In the genomic region with DNA sequence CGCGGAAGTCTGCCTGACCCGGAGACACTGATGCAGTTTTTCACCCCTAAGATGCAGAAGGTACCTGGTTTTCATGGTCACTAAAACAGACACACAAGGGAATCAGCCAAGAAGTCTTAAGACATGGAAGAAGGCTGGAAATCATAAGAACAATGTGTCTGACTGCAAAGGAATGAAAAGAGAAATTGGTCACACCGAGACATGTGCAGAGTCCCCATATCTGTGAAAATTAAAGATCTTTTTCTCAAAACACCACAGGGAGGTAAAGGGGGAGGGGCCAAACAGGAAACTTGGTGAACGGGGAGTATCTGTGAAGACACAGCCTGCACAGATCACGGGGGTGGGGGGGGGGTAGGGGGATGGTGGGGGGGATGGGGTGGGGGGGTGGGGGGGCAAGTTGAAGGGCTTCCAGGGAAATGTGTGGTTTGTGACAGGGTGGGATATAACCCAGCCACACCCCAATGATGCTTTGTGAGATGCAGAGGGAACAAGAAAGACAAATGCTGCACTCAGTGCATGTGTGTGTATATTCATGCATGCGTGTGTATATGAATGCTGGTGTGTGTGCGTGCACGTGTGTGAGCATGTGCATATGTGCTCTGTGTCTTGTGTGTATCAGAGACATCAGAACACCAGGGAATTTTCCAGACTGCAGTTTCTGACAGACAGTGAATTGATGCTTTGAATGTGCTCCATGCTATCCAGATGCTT, we compare ENCODE assay signal across 9 mouse cellular contexts. TPM values are rescaled to one million over a fixed set of nuclear protein-coding genes. Genes with fewer than 3 reads are reported as not detected.
DNase-seq lines count a peak whose midpoint lies in the region; ATAC-seq lines count a peak whose summit lies in the region.
"Had no signal": no experiment of that assay in that cellular context is flagged by ENCODE, and none has a peak within 500 bp of the region (broad histone marks: within the 10 kb centered on the region; RNA-seq: fewer than 3 reads in every experiment).

No protein-coding gene starts in this region.

- WGBS in kidney, embryonic 16.5 days: 87% methylated on average over 7 of the region's 9 CpGs
- WGBS in forebrain, embryonic 11.5 days: 87% methylated on average over 7 of the region's 9 CpGs
- 75% methylated on average over 9 of the region's 9 CpGs for WGBS in limb, embryonic 12.5 days

- DNase-seq in kidney, postnatal 4 days: no peak
- no peak for DNase-seq in forebrain, embryonic 11.5 days (ENCODE audit: low spot score)
- peak; percentile 69 for DNase-seq in thymus, postnatal 0 days (ENCODE audit: low spot score)
- DNase-seq in natural killer cell, adult 2 months (ENCODE audit: low spot score in 2 of 2): no peak
- DNase-seq in right cerebral cortex, postnatal 14 days: no peak
- DNase-seq in frontal cortex, postnatal 14 days (ENCODE audit: low spot score in 2 of 2): no peak
- DNase-seq: liver had no signal

- H3K27me3 ChIP-seq in kidney, embryonic 16.5 days (ENCODE audit: insufficient read depth, low read length): no peaks in the 10 kb centered on the region
- H3K27me3 ChIP-seq in forebrain, embryonic 11.5 days (ENCODE audit: control insufficient read depth, insufficient read depth, low read length): no peaks in the 10 kb centered on the region
- no peaks in the 10 kb centered on the region for H3K27me3 ChIP-seq in limb, embryonic 12.5 days

- H3K36me3 ChIP-seq in kidney, embryonic 16.5 days (ENCODE audit: insufficient read depth, low read length): no peaks in the 10 kb centered on the region
- no peaks in the 10 kb centered on the region for H3K36me3 ChIP-seq in forebrain, embryonic 11.5 days (ENCODE audit: control insufficient read depth, insufficient read depth, low read length)
- H3K36me3 ChIP-seq in limb, embryonic 12.5 days: no peaks in the 10 kb centered on the region

- no peak overlapping the region for H3K4me3 ChIP-seq in kidney, embryonic 16.5 days (ENCODE audit: low read length)
- H3K4me3 ChIP-seq in forebrain, embryonic 11.5 days (ENCODE audit: low read depth, low read length): no peak overlapping the region
- H3K4me3 ChIP-seq in limb, embryonic 12.5 days (replicated peaks): no peak overlapping the region

- H3K27ac ChIP-seq in kidney, embryonic 16.5 days (ENCODE audit: low read length): 0 out of 2 replicates have a peak overlapping the region, but pooled peaks have one; percentile 79
- no peak overlapping the region for H3K27ac ChIP-seq in forebrain, embryonic 11.5 days (ENCODE audit: low read depth, low read length)
- peak overlapping the region; percentile 84 for H3K27ac ChIP-seq in limb, embryonic 12.5 days

- peaks cover 15% of the 10 kb centered on the region for H3K4me1 ChIP-seq in kidney, embryonic 16.5 days (ENCODE audit: insufficient read depth, low read length)
- H3K4me1 ChIP-seq in forebrain, embryonic 11.5 days (replicated peaks; ENCODE audit: control insufficient read depth, insufficient read depth, low read length): peaks cover 2% of the 10 kb centered on the region; the same call in 1 of the 2 replicates
- peaks cover 16% of the 10 kb centered on the region for H3K4me1 ChIP-seq in limb, embryonic 12.5 days (replicated peaks)

- no peak overlapping the region for H3K4me2 ChIP-seq in kidney, embryonic 16.5 days (replicated peaks; ENCODE audit: low read depth, low read length)
- H3K4me2 ChIP-seq in forebrain, embryonic 11.5 days (ENCODE audit: low read depth, low read length, severe bottlenecking): no peak overlapping the region
- no peak overlapping the region for H3K4me2 ChIP-seq in limb, embryonic 12.5 days

- H3K9me3 ChIP-seq in kidney, embryonic 16.5 days (ENCODE audit: low read length): no peaks in the 10 kb centered on the region
- no peaks in the 10 kb centered on the region for H3K9me3 ChIP-seq in forebrain, embryonic 11.5 days (ENCODE audit: control insufficient read depth, low read length)
- no peaks in the 10 kb centered on the region for H3K9me3 ChIP-seq in limb, embryonic 12.5 days

- ATAC-seq in kidney, embryonic 16.5 days (ENCODE audit: low FRiP score, low TSS enrichment): peak; percentile 28
- peak; percentile 34; the same call in 1 of the 2 replicates for ATAC-seq in forebrain, embryonic 11.5 days (replicated peaks; ENCODE audit: low FRiP score)
- ATAC-seq in limb, embryonic 12.5 days (ENCODE audit: insufficient number of reproducible peaks, insufficient read depth, low FRiP score, low TSS enrichment, low read depth): no peak

- no peak overlapping the region for H3K9ac ChIP-seq in kidney, embryonic 16.5 days (replicated peaks; ENCODE audit: low read length)
- H3K9ac ChIP-seq in forebrain, embryonic 11.5 days (ENCODE audit: low read length): no peak overlapping the region; the same call in 1 of the 2 replicates
- no peak overlapping the region for H3K9ac ChIP-seq in limb, embryonic 12.5 days (replicated peaks)

RNA-seq across cellular contexts. Expression of gene Klf13, which starts 47.1 kb away (rescaled TPM):
- polyA plus RNA-seq in kidney, embryonic 16.5 days (2015; fragmentation: Nextera tagmentation; extraction: Ambion mirVana): 23.2 and 23.7 TPM in 2 replicates
- 26.6 and 28.1 TPM in 2 replicates for polyA plus RNA-seq in forebrain, embryonic 11.5 days (2014; fragmentation: Nextera tagmentation; extraction: Ambion mirVana)
- polyA plus RNA-seq in limb, embryonic 12.5 days (2016; fragmentation: Nextera tagmentation; extraction: Ambion mirVana): 16.9 and 17.0 TPM in 2 replicates
- polyA plus RNA-seq in thymus, postnatal 0 days (2015; fragmentation: Nextera tagmentation; extraction: Ambion mirVana): 95.1 and 134 TPM in 2 replicates
